15 mouse cellular contexts compared by ENCODE assay signal in the genomic region with DNA sequence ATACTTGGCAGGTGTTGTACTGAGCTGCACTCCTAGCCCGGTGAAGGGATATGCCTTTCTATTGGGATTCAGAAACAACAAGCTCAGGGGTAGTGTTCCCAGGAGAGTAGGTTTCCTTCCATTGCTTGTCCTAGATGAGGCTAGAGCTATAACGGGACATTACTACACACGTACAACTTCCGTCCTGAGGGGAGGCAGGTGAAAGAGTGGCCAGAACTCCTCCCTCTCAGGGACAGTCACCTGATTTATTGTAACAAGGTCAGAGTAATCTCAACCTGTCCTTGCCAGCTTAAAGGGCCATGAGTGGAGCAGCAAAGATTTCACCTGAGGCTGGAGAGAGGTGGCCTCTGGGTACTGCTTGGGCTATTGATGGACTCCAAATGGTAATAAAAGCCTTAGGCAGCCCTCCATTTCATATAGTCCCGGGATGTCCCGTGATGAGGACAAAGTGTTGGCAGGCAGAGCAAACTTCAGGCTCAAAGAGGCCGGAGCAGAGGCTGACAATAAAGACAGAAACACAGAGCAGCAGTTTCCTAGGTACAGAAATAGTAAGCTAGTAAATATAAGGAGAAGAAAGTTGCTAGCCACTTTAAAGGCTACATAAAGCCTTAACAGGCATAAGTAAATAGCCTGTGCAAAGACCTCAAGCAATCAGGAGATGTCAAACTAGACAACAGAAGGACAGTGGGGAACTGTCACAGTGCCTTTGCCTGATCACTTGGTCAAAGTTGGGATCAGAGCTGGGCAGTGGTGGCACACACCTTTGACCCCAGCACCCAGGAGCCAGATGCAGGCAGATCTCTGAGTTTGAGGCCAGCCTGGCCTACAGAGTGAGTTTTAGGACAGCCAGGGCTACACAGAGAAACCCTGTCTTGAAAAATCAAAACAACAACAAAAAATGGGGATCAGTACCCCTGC. TPM values are rescaled to one million over a fixed set of nuclear protein-coding genes. Genes with fewer than 3 reads are reported as not detected.
DNase-seq lines count a peak whose midpoint lies in the region; ATAC-seq lines count a peak whose summit lies in the region.
"Had no signal": no experiment of that assay in that cellular context is flagged by ENCODE, and none has a peak within 500 bp of the region (broad histone marks: within the 10 kb centered on the region; RNA-seq: fewer than 3 reads in every experiment).

No protein-coding gene starts in this region.

- H3K4me2 ChIP-seq in heart, embryonic 11.5 days = no peak overlapping the region
- H3K4me2 ChIP-seq in heart, embryonic 15.5 days = no peak overlapping the region
- no peak overlapping the region for H3K4me2 ChIP-seq in liver, embryonic 13.5 days
- no peak overlapping the region for H3K4me2 ChIP-seq in midbrain, embryonic 11.5 days
- H3K4me2 ChIP-seq: embryonic facial prominence, embryonic 12.5 days; hindbrain, embryonic 12.5 days had no signal

- H3K27ac ChIP-seq in heart, embryonic 11.5 days (ENCODE audit: low read depth, low read length) = no peak overlapping the region
- H3K27ac ChIP-seq in brown adipose tissue, adult 24 weeks (replicated peaks; ENCODE audit: low read depth, low read length) = peak overlapping the region; percentile 88
- H3K27ac ChIP-seq in heart, embryonic 15.5 days = peak overlapping the region; percentile 8; the same call in 1 of the 2 replicates
- H3K27ac ChIP-seq in liver, embryonic 13.5 days = peak overlapping the region; percentile 96
- no peak overlapping the region for H3K27ac ChIP-seq in midbrain, embryonic 11.5 days (ENCODE audit: low read depth, low read length)
- H3K27ac ChIP-seq: embryonic facial prominence, embryonic 12.5 days; hindbrain, embryonic 12.5 days; layer of hippocampus, adult 2 months had no signal

- H3K27me3 ChIP-seq in heart, embryonic 11.5 days (ENCODE audit: control insufficient read depth, insufficient read depth, low read length) = no peaks in the 10 kb centered on the region
- no peaks in the 10 kb centered on the region for H3K27me3 ChIP-seq in heart, embryonic 15.5 days
- H3K27me3 ChIP-seq in liver, embryonic 13.5 days = no peaks in the 10 kb centered on the region
- H3K27me3 ChIP-seq in midbrain, embryonic 11.5 days (ENCODE audit: control insufficient read depth, insufficient read depth, low read length) = no peaks in the 10 kb centered on the region
- H3K27me3 ChIP-seq: embryonic facial prominence, embryonic 12.5 days; hindbrain, embryonic 12.5 days; Patski had no signal

- H3K9me3 ChIP-seq in heart, embryonic 11.5 days (replicated peaks; ENCODE audit: control insufficient read depth, low read length) = no peaks in the 10 kb centered on the region
- no peaks in the 10 kb centered on the region for H3K9me3 ChIP-seq in heart, embryonic 15.5 days (replicated peaks)
- H3K9me3 ChIP-seq in liver, embryonic 13.5 days (replicated peaks) = no peaks in the 10 kb centered on the region
- no peaks in the 10 kb centered on the region for H3K9me3 ChIP-seq in midbrain, embryonic 11.5 days (ENCODE audit: control insufficient read depth, low read length)
- H3K9me3 ChIP-seq: embryonic facial prominence, embryonic 12.5 days; hindbrain, embryonic 12.5 days had no signal

- H3K4me1 ChIP-seq in heart, embryonic 11.5 days (ENCODE audit: control insufficient read depth, insufficient read depth, low read length) = peaks cover 5% of the 10 kb centered on the region; the same call in 1 of the 2 replicates
- H3K4me1 ChIP-seq in brown adipose tissue, adult 24 weeks (ENCODE audit: control insufficient read depth, insufficient read depth, insufficient read length, low read length) = peaks cover 28% of the 10 kb centered on the region
- peaks cover 29% of the 10 kb centered on the region for H3K4me1 ChIP-seq in heart, embryonic 15.5 days (replicated peaks)
- peaks cover 82% of the 10 kb centered on the region for H3K4me1 ChIP-seq in liver, embryonic 13.5 days (replicated peaks)
- peaks cover under 1% of the 10 kb centered on the region; the same call in 1 of the 2 replicates for H3K4me1 ChIP-seq in midbrain, embryonic 11.5 days (ENCODE audit: control insufficient read depth, insufficient read depth, low read length)

- WGBS in heart, embryonic 11.5 days (ENCODE audit: insufficient replicate concordance) = 81% methylated on average over 7 of the region's 7 CpGs
- WGBS in heart, embryonic 15.5 days = 60% methylated on average over 7 of the region's 7 CpGs
- 82% methylated on average over 7 of the region's 7 CpGs for WGBS in liver, embryonic 13.5 days (ENCODE audit: insufficient replicate concordance)
- 86% methylated on average over 7 of the region's 7 CpGs for WGBS in midbrain, embryonic 11.5 days

- H3K36me3 ChIP-seq in heart, embryonic 11.5 days (ENCODE audit: control insufficient read depth, insufficient read depth, low read length) = peaks cover 6% of the 10 kb centered on the region; the same call in 1 of the 2 replicates
- peaks cover 17% of the 10 kb centered on the region; the same call in 1 of the 2 replicates for H3K36me3 ChIP-seq in heart, embryonic 15.5 days
- H3K36me3 ChIP-seq in liver, embryonic 13.5 days = peaks cover 19% of the 10 kb centered on the region
- H3K36me3 ChIP-seq in midbrain, embryonic 11.5 days (ENCODE audit: control insufficient read depth, insufficient read depth, low read length) = no peaks in the 10 kb centered on the region

- ATAC-seq in heart, embryonic 11.5 days (replicated peaks; ENCODE audit: insufficient number of reproducible peaks, low FRiP score, low TSS enrichment) = no peak
- ATAC-seq in heart, embryonic 15.5 days (replicated peaks; ENCODE audit: insufficient number of reproducible peaks, insufficient read depth, low FRiP score, low read depth) = no peak; the same call in 1 of the 2 replicates
- no peak for ATAC-seq in liver, embryonic 13.5 days (ENCODE audit: low read depth)
- no peak for ATAC-seq in midbrain, embryonic 11.5 days (ENCODE audit: low FRiP score)
- ATAC-seq: CD4-positive, CD25-positive, alpha-beta regulatory T cell, adult 4 months; forebrain, embryonic 14.5 days; Patski had no signal

- H3K4me3 ChIP-seq in heart, embryonic 11.5 days (ENCODE audit: low read depth, low read length) = no peak overlapping the region
- H3K4me3 ChIP-seq in brown adipose tissue, adult 24 weeks (ENCODE audit: insufficient read depth, low read depth, low read length) = no peak overlapping the region
- no peak overlapping the region for H3K4me3 ChIP-seq in heart, embryonic 15.5 days
- no peak overlapping the region for H3K4me3 ChIP-seq in liver, embryonic 13.5 days (replicated peaks)
- H3K4me3 ChIP-seq in midbrain, embryonic 11.5 days (ENCODE audit: low read depth, low read length) = no peak overlapping the region
- H3K4me3 ChIP-seq: embryonic facial prominence, embryonic 12.5 days; hindbrain, embryonic 12.5 days; layer of hippocampus, adult 2 months; myocyte had no signal

- DNase-seq in heart, adult 18-20 months = peak; percentile 68 to 84
- no peak for DNase-seq in liver, embryonic 13.5 days
- no peak for DNase-seq in left cerebral cortex, adult 8-10 months (ENCODE audit: low spot score in 2 of 2)
- no peak for DNase-seq in midbrain, embryonic 11.5 days (ENCODE audit: low spot score, missing footprints)
- DNase-seq: left cerebral cortex, postnatal 4 days had no signal

- H3K9ac ChIP-seq in heart, embryonic 11.5 days (ENCODE audit: low read depth, low read length) = no peak overlapping the region
- H3K9ac ChIP-seq in heart, embryonic 15.5 days = no peak overlapping the region
- peak overlapping the region; percentile 2; the same call in 1 of the 2 replicates for H3K9ac ChIP-seq in liver, embryonic 13.5 days
- H3K9ac ChIP-seq in midbrain, embryonic 11.5 days (ENCODE audit: low read length) = no peak overlapping the region
- H3K9ac ChIP-seq: embryonic facial prominence, embryonic 12.5 days; hindbrain, embryonic 12.5 days had no signal

RNA-seq across cellular contexts. Expression of a gene that starts 9.3 kb away (rescaled TPM):
- total RNA-seq in heart, adult 18-20 months (2021) = 10 to 100 TPM; 36.7 to 41.7 TPM
- 30.3 and 31.2 TPM in 2 replicates for polyA plus RNA-seq in heart, embryonic 11.5 days (2014; fragmentation: Nextera tagmentation; extraction: Ambion mirVana)
- 15.9 and 26.0 TPM in 2 replicates for polyA plus RNA-seq in brown adipose tissue, adult 24 weeks (2012; ENCODE audit: insufficient read depth, insufficient read length, missing spikeins)
- polyA plus RNA-seq in heart, embryonic 15.5 days (2015; fragmentation: Nextera tagmentation; extraction: Ambion mirVana) = 35.5 and 40.2 TPM in 2 replicates
- polyA plus RNA-seq in liver, embryonic 13.5 days (2015; fragmentation: Nextera tagmentation; extraction: Ambion mirVana) = 18.1 and 19.7 TPM in 2 replicates
- total RNA-seq in left cerebral cortex, adult 8-10 months (2022) = 10 to 100 TPM; 23.9 to 28.5 (median 26.2) TPM
- 26.6 and 29.4 TPM in 2 replicates for polyA plus RNA-seq in midbrain, embryonic 11.5 days (2014; fragmentation: Nextera tagmentation; extraction: Ambion mirVana)

RNA-seq across cellular contexts. Expression of a gene that starts 17.7 kb away (rescaled TPM):
- 10 to 100 TPM; 64.0 to 78.2 TPM for total RNA-seq in heart, adult 18-20 months (2021)
- polyA plus RNA-seq in heart, embryonic 11.5 days (2014; fragmentation: Nextera tagmentation; extraction: Ambion mirVana) = 15.2 and 18.5 TPM in 2 replicates
- 57.1 and 83.3 TPM in 2 replicates for polyA plus RNA-seq in brown adipose tissue, adult 24 weeks (2012; ENCODE audit: insufficient read depth, insufficient read length, missing spikeins)
- 21.9 and 26.0 TPM in 2 replicates for polyA plus RNA-seq in heart, embryonic 15.5 days (2015; fragmentation: Nextera tagmentation; extraction: Ambion mirVana)
- polyA plus RNA-seq in liver, embryonic 13.5 days (2015; fragmentation: Nextera tagmentation; extraction: Ambion mirVana) = 27.1 and 31.1 TPM in 2 replicates
- total RNA-seq in left cerebral cortex, adult 8-10 months (2022) = 1 to 10 TPM; 6.9 to 8.6 (median 7.3) TPM
- 11.0 and 13.3 TPM in 2 replicates for polyA plus RNA-seq in midbrain, embryonic 11.5 days (2014; fragmentation: Nextera tagmentation; extraction: Ambion mirVana)

RNA-seq across cellular contexts. Expression of a gene that starts 29.1 kb away (rescaled TPM):
- 1 to 10 TPM; 4.7 to 5.5 TPM for total RNA-seq in heart, adult 18-20 months (2021)
- 1.2 and 1.7 TPM in 2 replicates for polyA plus RNA-seq in heart, embryonic 11.5 days (2014; fragmentation: Nextera tagmentation; extraction: Ambion mirVana)
- polyA plus RNA-seq in brown adipose tissue, adult 24 weeks (2012; ENCODE audit: insufficient read depth, insufficient read length, missing spikeins) = 5.3 and 9.2 TPM in 2 replicates
- 1.9 and 2.0 TPM in 2 replicates for polyA plus RNA-seq in heart, embryonic 15.5 days (2015; fragmentation: Nextera tagmentation; extraction: Ambion mirVana)
- 1.1 and 1.2 TPM in 2 replicates for polyA plus RNA-seq in liver, embryonic 13.5 days (2015; fragmentation: Nextera tagmentation; extraction: Ambion mirVana)
- 1 to 10 TPM; 7.4 to 8.3 (median 8.1) TPM for total RNA-seq in left cerebral cortex, adult 8-10 months (2022)
- 6.3 and 7.1 TPM in 2 replicates for polyA plus RNA-seq in midbrain, embryonic 11.5 days (2014; fragmentation: Nextera tagmentation; extraction: Ambion mirVana)

RNA-seq across cellular contexts. Expression of a gene that starts 29.5 kb away (rescaled TPM):
- 1 to 10 TPM; 2.9 to 5.9 TPM for total RNA-seq in heart, adult 18-20 months (2021)
- polyA plus RNA-seq in heart, embryonic 11.5 days (2014; fragmentation: Nextera tagmentation; extraction: Ambion mirVana) = 41.1 and 41.8 TPM in 2 replicates
- 2.4 and 2.5 TPM in 2 replicates for polyA plus RNA-seq in brown adipose tissue, adult 24 weeks (2012; ENCODE audit: insufficient read depth, insufficient read length, missing spikeins)
- 49.9 and 61.4 TPM in 2 replicates for polyA plus RNA-seq in heart, embryonic 15.5 days (2015; fragmentation: Nextera tagmentation; extraction: Ambion mirVana)
- polyA plus RNA-seq in liver, embryonic 13.5 days (2015; fragmentation: Nextera tagmentation; extraction: Ambion mirVana) = 171 and 201 TPM in 2 replicates
- total RNA-seq in left cerebral cortex, adult 8-10 months (2022) = 10 to 100 TPM; 18.3 to 21.9 (median 19.1) TPM
- 122 and 130 TPM in 2 replicates for polyA plus RNA-seq in midbrain, embryonic 11.5 days (2014; fragmentation: Nextera tagmentation; extraction: Ambion mirVana)

RNA-seq across cellular contexts. Expression of a gene that starts 36.3 kb away (rescaled TPM):
- total RNA-seq in heart, adult 18-20 months (2021) = 10 to 100 TPM; 76.7 to 79.6 TPM
- polyA plus RNA-seq in heart, embryonic 11.5 days (2014; fragmentation: Nextera tagmentation; extraction: Ambion mirVana) = 4.1 and 4.6 TPM in 2 replicates
- 78.2 and 99.0 TPM in 2 replicates for polyA plus RNA-seq in brown adipose tissue, adult 24 weeks (2012; ENCODE audit: insufficient read depth, insufficient read length, missing spikeins)
- polyA plus RNA-seq in heart, embryonic 15.5 days (2015; fragmentation: Nextera tagmentation; extraction: Ambion mirVana) = 7.5 and 10.7 TPM in 2 replicates
- polyA plus RNA-seq in liver, embryonic 13.5 days (2015; fragmentation: Nextera tagmentation; extraction: Ambion mirVana) = 3.5 and 4.5 TPM in 2 replicates
- total RNA-seq in left cerebral cortex, adult 8-10 months (2022) = 10 to 100 TPM; 73.8 to 80.9 (median 75.8) TPM
- polyA plus RNA-seq in midbrain, embryonic 11.5 days (2014; fragmentation: Nextera tagmentation; extraction: Ambion mirVana) = 8.7 and 9.5 TPM in 2 replicates

Comparison
In these comparisons a context has a peak if more than half of its experiments do, and no peak if none do; other contexts are left out.
1. H3K27ac ChIP-seq: peak in brown adipose tissue, adult 24 weeks (single experiment), heart, embryonic 15.5 days (single experiment) and liver, embryonic 13.5 days (single experiment); none in heart, embryonic 11.5 days (single experiment) and midbrain, embryonic 11.5 days (single experiment).
2. DNase-seq: peak in heart, adult 18-20 months (2 of 2); none in liver, embryonic 13.5 days (single experiment), left cerebral cortex, adult 8-10 months (0 of 2) and midbrain, embryonic 11.5 days (single experiment).